Mouse (Mus musculus) Muller cell, postnatal 12 days (primary cell): ENCODE measurements around the gene Ercc6.

Experiments
- DNase-seq: peaks from one replicate; pipeline ENCODE4 v3.0.0-alpha.2; 2015; ENCODE audit errors: inconsistent ontology term

Ercc6 gene

GRCm38 (mm10) chr14:32572519-32572918, 59.2 kb downstream of the Ercc6 start:
- DNase-seq, result no peak

GRCm38 (mm10) chr14:32578420-32578819, 65.1 kb downstream of the Ercc6 start:
- DNase-seq, result no peak

GRCm38 (mm10) chr14:32583696-32584095, 70.4 kb downstream of the Ercc6 start:
- no peak for DNase-seq

- DNase-seq, result peak; percentile 54
Measured at GRCm38 (mm10) chr14:32587013-32587784, 73.9 kb downstream of the Ercc6 start.

- no peak for DNase-seq
Measured at GRCm38 (mm10) chr14:32590377-32590776, 77.1 kb downstream of the Ercc6 start.

GRCm38 (mm10) chr14:32597232-32598231, 84.2 kb downstream of the Ercc6 start:
- DNase-seq, result peak; percentile 88

GRCm38 (mm10) chr14:32598437-32599219, 85.3 kb downstream of the Ercc6 start:
- no peak for DNase-seq

GRCm38 (mm10) chr14:32599290-32600041, 86.1 kb downstream of the Ercc6 start, which contains the start of gene Prrxl1:
TSS of gene Prrxl1 (plus strand) at chr14:32599407.
- peak; percentile 53 for DNase-seq

GRCm38 (mm10) chr14:32600110-32600509, 86.8 kb downstream of the Ercc6 start:
- DNase-seq, result no peak

- DNase-seq, result no peak
Measured at GRCm38 (mm10) chr14:32605508-32605907, 92.2 kb downstream of the Ercc6 start.

GRCm38 (mm10) chr14:32606316-32606715, 93.0 kb downstream of the Ercc6 start:
- no peak for DNase-seq

- DNase-seq, result no peak
Measured at GRCm38 (mm10) chr14:32609392-32609791, 96.1 kb downstream of the Ercc6 start.

- no peak for DNase-seq
Measured at GRCm38 (mm10) chr14:32617253-32617652, 103.9 kb downstream of the Ercc6 start.

GRCm38 (mm10) chr14:32624245-32624644, 110.9 kb downstream of the Ercc6 start:
- DNase-seq, result no peak

- DNase-seq, result no peak
Measured at GRCm38 (mm10) chr14:32624811-32625210, 111.5 kb downstream of the Ercc6 start.

GRCm38 (mm10) chr14:32627271-32627670, 114.0 kb downstream of the Ercc6 start:
- DNase-seq, result no peak

- DNase-seq, result no peak
Measured at GRCm38 (mm10) chr14:32628584-32628983, 115.3 kb downstream of the Ercc6 start.
